Mouse (Mus musculus) thymus, postnatal 25 days (tissue): Measurements from ENCODE around the gene Itpripl1.
"Not testable (repeated sequence)": the region's sequence is repeated elsewhere in the genome, so short reads cannot be mapped to it uniquely, and the experiment has no call there.

Source experiments
- DNase-seq: peaks from one replicate; pipeline ENCODE4 v3.0.0; 2022

The Itpripl1 gene

DNA sequence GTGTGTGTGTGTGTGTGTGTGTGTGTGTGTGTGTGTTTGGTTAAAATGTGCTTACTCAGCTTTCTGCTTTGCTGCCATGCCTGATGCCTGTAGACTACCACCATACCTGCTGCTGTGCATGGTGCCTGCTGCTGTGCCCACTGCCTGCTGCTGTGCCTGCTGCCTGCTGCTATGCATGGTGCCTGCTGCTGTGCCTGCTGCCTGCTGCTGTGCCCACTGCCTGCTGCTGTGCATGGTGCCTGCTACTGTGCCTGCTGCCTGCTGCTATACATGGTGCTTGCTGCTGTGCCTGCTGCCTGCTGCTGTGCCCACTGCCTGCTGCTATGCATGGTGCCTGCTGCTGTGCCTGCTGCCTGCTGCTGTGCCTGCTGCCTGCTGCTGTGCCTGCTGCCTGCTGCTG, 53.1 kb downstream of the Itpripl1 start:
- DNase-seq = not testable (repeated sequence)
